ENCODE assay signal across 12 mouse cellular contexts in genomic region chr14:37015894-37016293, GRCm38 (mm10). TPM values are rescaled to one million over a fixed set of nuclear protein-coding genes. Genes with fewer than 3 reads are reported as not detected.
DNase-seq lines count a peak whose midpoint lies in the region; ATAC-seq lines count a peak whose summit lies in the region.
"Had no signal": no experiment of that assay in that cellular context is flagged by ENCODE, and none has a peak within 500 bp of the region (broad histone marks: within the 10 kb centered on the region; RNA-seq: fewer than 3 reads in every experiment).

No protein-coding gene starts in this region.

- H3K4me3 ChIP-seq in neural tube, embryonic 15.5 days (replicated peaks) = no peak overlapping the region
- no peak overlapping the region for H3K4me3 ChIP-seq in embryonic facial prominence, embryonic 10.5 days
- no peak overlapping the region for H3K4me3 ChIP-seq in stomach, embryonic 16.5 days (replicated peaks; ENCODE audit: low read length)
- H3K4me3 ChIP-seq: layer of hippocampus, adult 2 months had no signal

- no peak overlapping the region for H3K27ac ChIP-seq in neural tube, embryonic 15.5 days (replicated peaks)
- H3K27ac ChIP-seq in embryonic facial prominence, embryonic 10.5 days (replicated peaks) = no peak overlapping the region
- H3K27ac ChIP-seq in stomach, embryonic 16.5 days (ENCODE audit: low read length) = no peak overlapping the region
- H3K27ac ChIP-seq: layer of hippocampus, adult 2 months had no signal

- intact Hi-C loops in heart, postnatal 14 days (cut with DNase I) = no loop called here

- H3K27me3 ChIP-seq in neural tube, embryonic 15.5 days (replicated peaks) = no peaks in the 10 kb centered on the region
- no peaks in the 10 kb centered on the region for H3K27me3 ChIP-seq in embryonic facial prominence, embryonic 10.5 days (replicated peaks; ENCODE audit: low read depth, poor library complexity, severe bottlenecking)
- H3K27me3 ChIP-seq in stomach, embryonic 16.5 days (ENCODE audit: control insufficient read depth, insufficient read depth, low read length) = no peaks in the 10 kb centered on the region

- H3K4me2 ChIP-seq in neural tube, embryonic 15.5 days = no peak overlapping the region
- H3K4me2 ChIP-seq in stomach, embryonic 16.5 days (ENCODE audit: low read depth, low read length) = no peak overlapping the region

- H3K9ac ChIP-seq in neural tube, embryonic 15.5 days (replicated peaks) = no peak overlapping the region
- H3K9ac ChIP-seq in stomach, embryonic 16.5 days (ENCODE audit: low read length) = no peak overlapping the region

- peak; percentile 5 to 38 for DNase-seq in heart, postnatal 14 days
- DNase-seq in heart, adult 8-10 months (ENCODE audit: low spot score) = no peak
- peak; percentile 21 for DNase-seq in neural tube, embryonic 10.5 days (ENCODE audit: extremely low spot score, low spot score)
- peak; percentile 47 for DNase-seq in embryonic facial prominence, embryonic 10.5 days (ENCODE audit: low spot score)
- DNase-seq: cerebellum, postnatal 10 days had no signal

- no peak for ATAC-seq in neural tube, embryonic 15.5 days (ENCODE audit: low FRiP score)
- 0 out of 2 replicates have a peak, but pooled peaks have one; percentile 37 for ATAC-seq in stomach, embryonic 16.5 days (ENCODE audit: insufficient read depth, low FRiP score)
- ATAC-seq in CD4-positive, CD25-positive, alpha-beta regulatory T cell, adult 4 months = no peak
- ATAC-seq in megakaryocyte, adult 5-6 weeks (ENCODE audit: poor library complexity, severe bottlenecking) = no peak

- H3K4me1 ChIP-seq in neural tube, embryonic 15.5 days = 0 out of 2 replicates have a peak, but pooled peaks cover 2% of the 10 kb centered on the region
- H3K4me1 ChIP-seq in embryonic facial prominence, embryonic 10.5 days = no peaks in the 10 kb centered on the region
- H3K4me1 ChIP-seq in stomach, embryonic 16.5 days (ENCODE audit: control insufficient read depth, insufficient read depth, low read length) = no peaks in the 10 kb centered on the region

- no peaks in the 10 kb centered on the region for H3K36me3 ChIP-seq in neural tube, embryonic 15.5 days
- H3K36me3 ChIP-seq in embryonic facial prominence, embryonic 10.5 days (replicated peaks) = no peaks in the 10 kb centered on the region
- no peaks in the 10 kb centered on the region for H3K36me3 ChIP-seq in stomach, embryonic 16.5 days (ENCODE audit: control insufficient read depth, insufficient read depth, low read length)

- WGBS in neural tube, embryonic 15.5 days = 45% methylated on average over 5 of the region's 5 CpGs
- 40% methylated on average over 5 of the region's 5 CpGs for WGBS in embryonic facial prominence, embryonic 10.5 days
- WGBS in stomach, embryonic 16.5 days = 30% methylated on average over 5 of the region's 5 CpGs

- no peaks in the 10 kb centered on the region for H3K9me3 ChIP-seq in neural tube, embryonic 15.5 days (replicated peaks)
- no peaks in the 10 kb centered on the region for H3K9me3 ChIP-seq in embryonic facial prominence, embryonic 10.5 days
- H3K9me3 ChIP-seq in stomach, embryonic 16.5 days (replicated peaks; ENCODE audit: control insufficient read depth, low read length) = no peaks in the 10 kb centered on the region

RNA-seq across cellular contexts. Expression of gene Rgr, which starts 32.9 kb away (rescaled TPM):
- total RNA-seq in heart, postnatal 14 days (2021) = not detected
- total RNA-seq in heart, adult 8-10 months (2022) = not detected
- not detected in 2 replicates for polyA plus RNA-seq in neural tube, embryonic 15.5 days (2015; fragmentation: Nextera tagmentation; extraction: Ambion mirVana)
- not detected in 2 replicates for polyA plus RNA-seq in embryonic facial prominence, embryonic 10.5 days (2016; fragmentation: Nextera tagmentation; extraction: Ambion mirVana)
- not detected in 2 replicates for polyA plus RNA-seq in stomach, embryonic 16.5 days (2015; fragmentation: Nextera tagmentation; extraction: Ambion mirVana)
- under 1 TPM in 1 of 2 experiments, not detected in 1; 0.14 TPM for polyA plus RNA-seq in CD4-positive, CD25-positive, alpha-beta regulatory T cell, adult 4 months (2017; shearing (Covaris generic))
- total RNA-seq in megakaryocyte, adult 5-6 weeks (2015) = not detected in 2 replicates
- not detected in 2 replicates for total RNA-seq in megakaryocyte, adult 5-6 weeks (2017)
- total RNA-seq: gastrocnemius, adult 8-10 months; layer of hippocampus, adult 2 months had no signal
- polyA plus RNA-seq: lung, embryonic 16.5 days had no signal

RNA-seq across cellular contexts. Expression of gene Lrit1, which starts 38.7 kb away (rescaled TPM):
- total RNA-seq in heart, postnatal 14 days (2021) = under 1 TPM in 1 of 2 experiments, not detected in 1; 0.05 TPM
- total RNA-seq in heart, adult 8-10 months (2022) = not detected
- not detected in 2 replicates for polyA plus RNA-seq in neural tube, embryonic 15.5 days (2015; fragmentation: Nextera tagmentation; extraction: Ambion mirVana)
- polyA plus RNA-seq in embryonic facial prominence, embryonic 10.5 days (2016; fragmentation: Nextera tagmentation; extraction: Ambion mirVana) = not detected in 2 replicates
- polyA plus RNA-seq in stomach, embryonic 16.5 days (2015; fragmentation: Nextera tagmentation; extraction: Ambion mirVana) = not detected in 2 replicates
- not detected for polyA plus RNA-seq in CD4-positive, CD25-positive, alpha-beta regulatory T cell, adult 4 months (2017; shearing (Covaris generic))
- total RNA-seq in megakaryocyte, adult 5-6 weeks (2015) = not detected in 2 replicates
- total RNA-seq in megakaryocyte, adult 5-6 weeks (2017) = not detected in 2 replicates
- total RNA-seq: gastrocnemius, adult 8-10 months; layer of hippocampus, adult 2 months had no signal
- polyA plus RNA-seq: lung, embryonic 16.5 days had no signal

RNA-seq across cellular contexts. Expression of gene Ccser2, which starts 47.3 kb away (rescaled TPM):
- 100 to 1,000 TPM; 106 to 109 TPM for total RNA-seq in heart, postnatal 14 days (2021)
- 100 to 1,000 TPM; 111 to 141 (median 137) TPM for total RNA-seq in heart, adult 8-10 months (2022)
- polyA plus RNA-seq in neural tube, embryonic 15.5 days (2015; fragmentation: Nextera tagmentation; extraction: Ambion mirVana) = 89.7 and 97.4 TPM in 2 replicates
- 29.9 and 34.2 TPM in 2 replicates for polyA plus RNA-seq in embryonic facial prominence, embryonic 10.5 days (2016; fragmentation: Nextera tagmentation; extraction: Ambion mirVana)
- polyA plus RNA-seq in stomach, embryonic 16.5 days (2015; fragmentation: Nextera tagmentation; extraction: Ambion mirVana) = 26.0 and 28.9 TPM in 2 replicates
- polyA plus RNA-seq in CD4-positive, CD25-positive, alpha-beta regulatory T cell, adult 4 months (2017; shearing (Covaris generic)) = 10 to 100 TPM; 15.0 to 26.6 TPM
- total RNA-seq in megakaryocyte, adult 5-6 weeks (2015) = 11.4 and 15.1 TPM in 2 replicates
- 11.6 and 11.9 TPM in 2 replicates for total RNA-seq in megakaryocyte, adult 5-6 weeks (2017)

RNA-seq across cellular contexts. Expression of gene Lrit2, which starts 51.8 kb away (rescaled TPM):
- not detected for total RNA-seq in heart, postnatal 14 days (2021)
- total RNA-seq in heart, adult 8-10 months (2022) = not detected
- polyA plus RNA-seq in neural tube, embryonic 15.5 days (2015; fragmentation: Nextera tagmentation; extraction: Ambion mirVana) = not detected in 2 replicates
- polyA plus RNA-seq in embryonic facial prominence, embryonic 10.5 days (2016; fragmentation: Nextera tagmentation; extraction: Ambion mirVana) = not detected in 2 replicates
- polyA plus RNA-seq in stomach, embryonic 16.5 days (2015; fragmentation: Nextera tagmentation; extraction: Ambion mirVana) = not detected in 2 replicates
- not detected for polyA plus RNA-seq in CD4-positive, CD25-positive, alpha-beta regulatory T cell, adult 4 months (2017; shearing (Covaris generic))
- total RNA-seq in megakaryocyte, adult 5-6 weeks (2015) = not detected in 2 replicates
- total RNA-seq in megakaryocyte, adult 5-6 weeks (2017) = not detected in 2 replicates
- total RNA-seq: gastrocnemius, adult 8-10 months; layer of hippocampus, adult 2 months had no signal
- polyA plus RNA-seq: lung, embryonic 16.5 days had no signal
